Mouse (Mus musculus) frontal cortex, postnatal 36 days (tissue): ENCODE measurements around the gene Zdhhc18.

ENCODE experiments used
- DNase-seq, 2 experiments: peaks; one replicate each; pipeline ENCODE4 v3.0.0; 2022; ENCODE audit warnings: low spot score in 2 of 2

Zdhhc18 gene

GRCm38 (mm10) chr4:133557041-133557717 lies 92.8 kb downstream of the Zdhhc18 start:
- no peak for DNase-seq
